Mouse (Mus musculus): ENCODE measurements around the gene Mansc1.
A peak's percentile ranks its signal among the peaks of the same experiment; 100 is the strongest.

Gene Mansc1

GRCm38 (mm10) chr6:134639900-134640299 is 7.6 kb upstream of the Mansc1 start:
- DNase-seq (ENCODE audit: low read depth, low spot score), result no peak

- DNase-seq (ENCODE audit: low read depth, low spot score), result no peak
These were observed 6.9 kb upstream of the Mansc1 start, which contains the start of gene Borcs5 for GRCm38 (mm10) chr6:134639210-134639609. Borcs5 (plus strand) TSS chr6:134639510.

- no peak for DNase-seq (ENCODE audit: low read depth, low spot score)
These were observed 4.2 kb upstream of the Mansc1 start for GRCm38 (mm10) chr6:134636476-134636875.

GRCm38 (mm10) chr6:134633553-134633952 is 1.3 kb upstream of the Mansc1 start:
- no peak for DNase-seq (ENCODE audit: low read depth, low spot score)

GRCm38 (mm10) chr6:134632756-134633155 is 468 bp upstream of the Mansc1 start:
- DNase-seq (ENCODE audit: low read depth, low spot score), result no peak

- no peak for DNase-seq (ENCODE audit: low read depth, low spot score)
These were observed 1.8 kb downstream of the Mansc1 start for GRCm38 (mm10) chr6:134630447-134630846.

GRCm38 (mm10) chr6:134626564-134626963 is 5.7 kb downstream of the Mansc1 start:
- DNase-seq (ENCODE audit: low read depth, low spot score), result no peak

GRCm38 (mm10) chr6:134625431-134625830 is 6.9 kb downstream of the Mansc1 start:
- DNase-seq (ENCODE audit: low read depth, low spot score), result no peak

GRCm38 (mm10) chr6:134621552-134621949 is 10.7 kb downstream of the Mansc1 start:
- no peak for DNase-seq (ENCODE audit: low read depth, low spot score)

- no peak for DNase-seq (ENCODE audit: low read depth, low spot score)
These were observed 11.3 kb downstream of the Mansc1 start for GRCm38 (mm10) chr6:134620846-134621551.

GRCm38 (mm10) chr6:134620129-134620528 is 12.2 kb downstream of the Mansc1 start:
- no peak for DNase-seq (ENCODE audit: low read depth, low spot score)

- no peak for DNase-seq (ENCODE audit: low read depth, low spot score)
These were observed 14.7 kb downstream of the Mansc1 start for GRCm38 (mm10) chr6:134617589-134617988.

- peak; percentile 68 for DNase-seq (ENCODE audit: low read depth, low spot score)
These were observed 17.3 kb downstream of the Mansc1 start for GRCm38 (mm10) chr6:134614723-134615648.

- DNase-seq (ENCODE audit: low read depth, low spot score), result no peak
These were observed 18.0 kb downstream of the Mansc1 start for GRCm38 (mm10) chr6:134614322-134614721.

GRCm38 (mm10) chr6:134611896-134612295 is 20.4 kb downstream of the Mansc1 start:
- no peak for DNase-seq (ENCODE audit: low read depth, low spot score)

- DNase-seq (ENCODE audit: low read depth, low spot score), result no peak
These were observed 21.9 kb downstream of the Mansc1 start for GRCm38 (mm10) chr6:134610380-134610779.

GRCm38 (mm10) chr6:134606949-134607746 is 25.1 kb downstream of the Mansc1 start:
- no peak for DNase-seq (ENCODE audit: low read depth, low spot score)

GRCm38 (mm10) chr6:134606540-134606939 is 25.7 kb downstream of the Mansc1 start:
- DNase-seq (ENCODE audit: low read depth, low spot score), result no peak

GRCm38 (mm10) chr6:134605196-134605595 is 27.1 kb downstream of the Mansc1 start:
- DNase-seq (ENCODE audit: low read depth, low spot score), result no peak

GRCm38 (mm10) chr6:134602371-134603003 is 29.8 kb downstream of the Mansc1 start:
- DNase-seq (ENCODE audit: low read depth, low spot score), result no peak

- DNase-seq (ENCODE audit: low read depth, low spot score), result no peak
These were observed 30.5 kb downstream of the Mansc1 start for GRCm38 (mm10) chr6:134601766-134602165.

Measured in WW6 (cell line).